Mouse (Mus musculus) effector memory CD4-positive, alpha-beta T cell, adult 7 months (primary cell): ENCODE results near the gene BC051019. TPM values are rescaled to one million over a fixed set of nuclear protein-coding genes. Genes with fewer than 3 reads are reported as not detected.

Experiments used
- polyA plus RNA-seq: library from polyadenylated mRNA; unstranded; fragments of 100-300 nt; shearing (Covaris generic); gene quantifications from one replicate; pipeline ENCODE4 v1.2.1, GENCODE M21; 2017

The BC051019 gene
- polyA plus RNA-seq, result not detected

GRCm38 (mm10) chr7:109723697-109724096 is at the start of gene BC051019:
Gene BC051019 (minus strand): TSS chr7:109723850.

GRCm38 (mm10) chr7:109752008-109752925 is 28.6 kb upstream of the BC051019 start, which contains the start of gene Tmem9b:
Gene Tmem9b (minus strand): TSS chr7:109752875.

GRCm38 (mm10) chr7:109731626-109732025 is 8.0 kb upstream of the BC051019 start, which contains the start of gene Ascl3:
Gene Ascl3 (minus strand): TSS chr7:109731726.

GRCm38 (mm10) chr7:109703190-109704015 is 20.2 kb downstream of the BC051019 start, which contains the start of the genes St5 and Akip1:
Gene St5 (minus strand): TSS chr7:109703605.
Gene Akip1 (plus strand): TSS chr7:109703690.

Other genes starting within 250 kb of the BC051019 start
- 0.74 TPM for gene Trim66, start 215.7 kb downstream of the BC051019 start, polyA plus RNA-seq
- 119 TPM for gene Rpl27a, start 204.7 kb downstream of the BC051019 start, polyA plus RNA-seq
- gene St5, start 20.2 kb downstream of the BC051019 start, polyA plus RNA-seq, result 1.2 TPM
- gene Akip1, start 20.2 kb downstream of the BC051019 start, polyA plus RNA-seq, result 14.9 TPM
- 1.3 TPM for gene Ascl3, start 7.9 kb upstream of the BC051019 start, polyA plus RNA-seq
- 97.2 TPM for gene Tmem9b, start 29.0 kb upstream of the BC051019 start, polyA plus RNA-seq
- 1.1 TPM for gene Nrip3, start 58.2 kb upstream of the BC051019 start, polyA plus RNA-seq
- gene Scube2, start 141.8 kb upstream of the BC051019 start, polyA plus RNA-seq, result not detected
- gene Dennd5a, start 236.6 kb upstream of the BC051019 start, polyA plus RNA-seq, result 20.6 TPM